Mouse (Mus musculus): ENCODE measurements around the gene Sacm1l. TPM values are rescaled to one million over a fixed set of nuclear protein-coding genes. Genes with fewer than 3 reads are reported as not detected.

Sacm1l gene
- polyA plus RNA-seq, 1 experiment from 2014 or later, result 56.2 TPM

GRCm38 (mm10) chr9:123632993-123633392, 103.4 kb downstream of the Sacm1l start:
- ATAC-seq (ENCODE audit: low read depth), result no peak

GRCm38 (mm10) chr9:123636771-123637170, 107.2 kb downstream of the Sacm1l start:
- WGBS, result 76% methylated on average over 5 of the region's 5 CpGs
- no peaks in the 10 kb centered on the region for H3K9me3 ChIP-seq (ENCODE audit: control insufficient read depth, low read length)
- no peak overlapping the region for H3K4me2 ChIP-seq (ENCODE audit: low read depth, low read length)
- no peaks in the 10 kb centered on the region for H3K36me3 ChIP-seq (ENCODE audit: control insufficient read depth, insufficient read depth, low read length)
- H3K9ac ChIP-seq (replicated peaks; ENCODE audit: low read depth, low read length), result no peak overlapping the region
- H3K4me3 ChIP-seq (ENCODE audit: low read depth, low read length), result no peak overlapping the region
- H3K27me3 ChIP-seq (ENCODE audit: control insufficient read depth, insufficient read depth, low read length), result no peaks in the 10 kb centered on the region
- H3K4me1 ChIP-seq (ENCODE audit: control insufficient read depth, insufficient read depth, low read length), result no peaks in the 10 kb centered on the region
- ATAC-seq (ENCODE audit: low read depth), result no peak
- no peak overlapping the region for H3K27ac ChIP-seq (ENCODE audit: low read depth, low read length)

More at GRCm38 (mm10) chr9:123632993-123633392, 103.4 kb downstream of the Sacm1l start:
- Histone ChIP-seq H3K9ac (replicated peaks; ENCODE audit: low read depth, low read length) (no peak overlapping the region), H3K27me3 (ENCODE audit: control insufficient read depth, insufficient read depth, low read length) (no peaks in the 10 kb centered on the region), H3K4me2 (ENCODE audit: low read depth, low read length) (no peak overlapping the region), H3K9me3 (ENCODE audit: control insufficient read depth, low read length) (no peaks in the 10 kb centered on the region), H3K27ac (ENCODE audit: low read depth, low read length) (no peak overlapping the region), H3K36me3 (ENCODE audit: control insufficient read depth, insufficient read depth, low read length) (no peaks in the 10 kb centered on the region), H3K4me3 (ENCODE audit: low read depth, low read length) (no peak overlapping the region), H3K4me1 (ENCODE audit: control insufficient read depth, insufficient read depth, low read length) (no peaks in the 10 kb centered on the region)
- WGBS, result 84% methylated on average over 3 of the region's 3 CpGs

DNA sequence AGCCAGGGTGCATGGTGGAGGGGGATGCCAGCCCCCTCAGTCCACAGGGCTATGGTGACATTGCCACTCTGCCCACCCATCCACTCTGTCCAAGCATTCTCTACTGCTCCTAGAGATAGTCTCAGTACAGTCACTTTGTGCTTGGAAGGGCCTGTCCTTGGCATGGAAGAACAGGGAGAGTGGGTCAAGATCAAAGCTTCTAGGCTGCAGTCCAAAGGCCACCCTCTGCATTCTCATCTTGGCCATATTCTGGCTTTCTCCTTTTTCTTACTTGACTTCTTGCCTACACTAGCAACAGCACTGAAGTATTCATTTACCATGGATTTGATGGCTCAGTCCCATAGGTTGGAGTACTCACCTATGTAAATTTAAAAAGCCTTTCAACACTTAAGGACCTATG, 108.7 kb downstream of the Sacm1l start:
- no peaks in the 10 kb centered on the region for H3K27me3 ChIP-seq (ENCODE audit: control insufficient read depth, insufficient read depth, low read length)
- H3K4me2 ChIP-seq (ENCODE audit: low read depth, low read length), result no peak overlapping the region
- no peaks in the 10 kb centered on the region for H3K9me3 ChIP-seq (ENCODE audit: control insufficient read depth, low read length)
- no peak overlapping the region for H3K27ac ChIP-seq (ENCODE audit: low read depth, low read length)
- no peak overlapping the region for H3K4me3 ChIP-seq (ENCODE audit: low read depth, low read length)
- no peak overlapping the region for H3K9ac ChIP-seq (replicated peaks; ENCODE audit: low read depth, low read length)
- no peaks in the 10 kb centered on the region for H3K4me1 ChIP-seq (ENCODE audit: control insufficient read depth, insufficient read depth, low read length)
- ATAC-seq (ENCODE audit: low read depth), result no peak
- no peaks in the 10 kb centered on the region for H3K36me3 ChIP-seq (ENCODE audit: control insufficient read depth, insufficient read depth, low read length)

GRCm38 (mm10) chr9:123638668-123639089, 109.1 kb downstream of the Sacm1l start:
- H3K27me3 ChIP-seq (ENCODE audit: control insufficient read depth, insufficient read depth, low read length), result no peaks in the 10 kb centered on the region
- no peaks in the 10 kb centered on the region for H3K4me1 ChIP-seq (ENCODE audit: control insufficient read depth, insufficient read depth, low read length)
- H3K27ac ChIP-seq (ENCODE audit: low read depth, low read length), result no peak overlapping the region
- no peaks in the 10 kb centered on the region for H3K9me3 ChIP-seq (ENCODE audit: control insufficient read depth, low read length)
- H3K4me2 ChIP-seq (ENCODE audit: low read depth, low read length), result no peak overlapping the region
- ATAC-seq (ENCODE audit: low read depth), result 0 out of 2 replicates have a peak, but pooled peaks have one; percentile 21
- H3K36me3 ChIP-seq (ENCODE audit: control insufficient read depth, insufficient read depth, low read length), result no peaks in the 10 kb centered on the region
- H3K9ac ChIP-seq (replicated peaks; ENCODE audit: low read depth, low read length), result no peak overlapping the region
- WGBS, result 88% methylated on average over 1 of the region's 1 CpGs
- no peak overlapping the region for H3K4me3 ChIP-seq (ENCODE audit: low read depth, low read length)

GRCm38 (mm10) chr9:123640106-123640505, 110.5 kb downstream of the Sacm1l start:
- Histone ChIP-seq H3K27ac (ENCODE audit: low read depth, low read length) (no peak overlapping the region), H3K4me3 (ENCODE audit: low read depth, low read length) (no peak overlapping the region), H3K27me3 (ENCODE audit: control insufficient read depth, insufficient read depth, low read length) (no peaks in the 10 kb centered on the region), H3K4me2 (ENCODE audit: low read depth, low read length) (no peak overlapping the region), H3K4me1 (ENCODE audit: control insufficient read depth, insufficient read depth, low read length) (no peaks in the 10 kb centered on the region), H3K9ac (replicated peaks; ENCODE audit: low read depth, low read length) (no peak overlapping the region), H3K36me3 (ENCODE audit: control insufficient read depth, insufficient read depth, low read length) (no peaks in the 10 kb centered on the region), H3K9me3 (ENCODE audit: control insufficient read depth, low read length) (no peaks in the 10 kb centered on the region)
- no peak for ATAC-seq (ENCODE audit: low read depth)
- 71% methylated on average over 1 of the region's 1 CpGs for WGBS

Other genes starting within 250 kb of the Sacm1l start
- 1,192 and 1,233 TPM in 2 replicates for gene Lars2, start 162.8 kb upstream of the Sacm1l start, polyA plus RNA-seq (2014; fragmentation: Nextera tagmentation; extraction: Ambion mirVana)
- gene Limd1, start 51.1 kb upstream of the Sacm1l start, polyA plus RNA-seq (2014; fragmentation: Nextera tagmentation; extraction: Ambion mirVana), result 9.7 and 14.7 TPM in 2 replicates
- gene Slc6a20b, start 102.8 kb downstream of the Sacm1l start, polyA plus RNA-seq (2014; fragmentation: Nextera tagmentation; extraction: Ambion mirVana), result 0.46 and 0.52 TPM in 2 replicates
- gene Ccr9, start 148.7 kb downstream of the Sacm1l start, polyA plus RNA-seq (2014; fragmentation: Nextera tagmentation; extraction: Ambion mirVana), result 0.04 and 0.26 TPM in 2 replicates
- gene Slc6a20a, start 149.1 kb downstream of the Sacm1l start, polyA plus RNA-seq (2014; fragmentation: Nextera tagmentation; extraction: Ambion mirVana), result 1.3 and 4.8 TPM in 2 replicates
- gene Lztfl1, start 187.9 kb downstream of the Sacm1l start, polyA plus RNA-seq (2014; fragmentation: Nextera tagmentation; extraction: Ambion mirVana), result 51.4 and 62.8 TPM in 2 replicates